Mouse (Mus musculus) left cerebral cortex, postnatal 14 days (tissue): Measurements from ENCODE around the gene Kcne2. TPM values are rescaled to one million over a fixed set of nuclear protein-coding genes. Genes with fewer than 3 reads are reported as not detected.

Source experiments
- total RNA-seq, 2 experiments: library from RNA; stranded (reverse); gene quantifications; 2 replicates each; pipeline ENCODE4 v1.2.3; 2021

Kcne2 gene
- total RNA-seq, 2 experiments from 2014 or later: 0.42 to 0.66 TPM

Other genes with a start within 250 kb of the Kcne2 start
- gene Mrps6, start 234.1 kb upstream of the Kcne2 start, total RNA-seq: 10 to 100 TPM; 49.0 to 50.6 TPM
- under 1 TPM in 1 of 2 experiments, not detected in 1; 0.40 TPM for gene Gm49711, start 234.1 kb upstream of the Kcne2 start, total RNA-seq
- gene Slc5a3, start 234.1 kb upstream of the Kcne2 start, total RNA-seq: 10 to 100 TPM; 13.8 to 15.1 TPM
- gene Smim11, start 8.9 kb downstream of the Kcne2 start, total RNA-seq: 10 to 100 TPM; 13.4 to 15.3 TPM
- gene Fam243, start 29.1 kb downstream of the Kcne2 start, total RNA-seq: not detected
- not detected for gene Kcne1, start 67.1 kb downstream of the Kcne2 start, total RNA-seq
- 10 to 100 TPM; 49.8 to 55.8 TPM for gene Rcan1, start 178.5 kb downstream of the Kcne2 start, total RNA-seq
- 1 to 10 TPM; 1.9 to 2.2 TPM for gene Clic6, start 193.3 kb downstream of the Kcne2 start, total RNA-seq